Mouse (Mus musculus): ENCODE data around the gene Arhgef1. TPM values are rescaled to one million over a fixed set of nuclear protein-coding genes. Genes with fewer than 3 reads are reported as not detected.

Arhgef1 gene
- polyA plus RNA-seq, 1 experiment from 2014 or later, result 73.7 TPM

DNA sequence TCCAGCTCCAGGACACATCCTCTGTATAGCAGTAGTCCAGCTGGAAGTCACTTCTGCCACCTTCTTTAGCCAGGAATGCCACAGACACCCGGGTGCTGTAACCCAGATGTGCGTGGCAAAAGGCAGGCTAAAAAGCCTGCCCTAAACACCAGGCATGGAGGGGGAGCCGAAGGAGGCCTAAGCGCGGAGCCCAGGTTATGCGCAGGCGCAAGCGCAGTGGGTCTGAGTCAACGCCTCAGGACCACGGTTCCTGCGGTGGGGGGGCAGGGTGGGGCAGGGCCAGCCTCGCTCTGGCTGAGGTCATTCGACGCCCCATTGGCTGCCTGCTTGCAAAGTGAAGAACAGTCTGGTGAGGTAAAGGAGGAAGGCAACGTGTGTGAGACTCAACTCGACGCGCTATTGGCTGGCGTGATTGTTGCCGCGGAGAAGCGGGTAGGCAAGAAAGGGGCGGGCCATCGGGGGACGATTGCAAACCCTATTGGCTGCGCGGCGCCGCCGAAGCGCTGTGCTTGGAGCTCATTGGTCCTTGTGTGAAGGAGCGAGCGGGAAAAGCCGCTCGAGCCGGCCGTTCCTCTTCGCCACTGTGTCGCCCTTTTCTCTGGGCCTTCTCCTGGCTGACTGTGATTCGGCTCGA is 33.1 kb upstream of the Arhgef1 start, which contains the start of the genes Lypd4 and Dmrtc2:
TSS of gene Lypd4 (minus strand) at position 410 of the 634 bp plus-strand sequence.
TSS of gene Dmrtc2 (plus strand) at position 526 of the 634 bp plus-strand sequence.
- H3K9ac ChIP-seq (replicated peaks; ENCODE audit: low read depth, low read length), result no peak within 1 kb of the TSS
- no peak for ATAC-seq
- H3K4me3 ChIP-seq (replicated peaks; ENCODE audit: low read length), result no peak within 1 kb of the TSS
- no peaks in the 10 kb centered on the region for H3K27me3 ChIP-seq (replicated peaks; ENCODE audit: control insufficient read depth, insufficient read depth, low read length)
- no peaks in the 10 kb centered on the region for H3K36me3 ChIP-seq (ENCODE audit: control insufficient read depth, insufficient read depth)
- peaks cover 2% of the 10 kb centered on the region; the same call in 1 of the 2 replicates for H3K4me1 ChIP-seq (replicated peaks; ENCODE audit: control insufficient read depth, insufficient read depth, low read length)
- no peak within 1 kb of the TSS for H3K4me2 ChIP-seq (ENCODE audit: low read length)
- H3K27ac ChIP-seq (ENCODE audit: low read length), result no peak within 1 kb of the TSS
- 57% methylated on average over 41 of the region's 41 CpGs for WGBS
- H3K9me3 ChIP-seq (ENCODE audit: control insufficient read depth, low read length), result no peaks in the 10 kb centered on the region

DNA sequence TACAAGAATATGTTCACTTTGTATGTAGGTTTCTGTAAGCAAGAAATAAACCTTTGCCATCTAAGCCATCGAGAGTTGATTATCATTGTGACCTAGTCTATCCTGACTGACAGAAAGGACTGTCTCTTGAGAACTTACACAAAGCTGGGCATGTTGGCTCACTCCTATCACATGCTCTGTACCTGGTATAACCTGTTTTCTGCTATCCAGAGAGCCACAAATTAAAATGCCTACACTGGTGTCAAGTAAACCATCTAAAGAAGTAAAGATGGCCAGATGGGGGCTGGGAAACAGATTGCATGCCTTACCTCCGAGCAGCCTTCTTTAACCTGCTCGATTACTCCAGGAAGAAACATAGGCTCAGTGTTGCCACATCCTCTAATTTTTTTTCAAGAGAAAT is 25.1 kb upstream of the Arhgef1 start:
- Histone ChIP-seq H3K4me2 (ENCODE audit: low read length) (no peak overlapping the region), H3K27me3 (replicated peaks; ENCODE audit: control insufficient read depth, insufficient read depth, low read length) (no peaks in the 10 kb centered on the region), H3K9ac (replicated peaks; ENCODE audit: low read depth, low read length) (no peak overlapping the region), H3K36me3 (ENCODE audit: control insufficient read depth, insufficient read depth) (no peaks in the 10 kb centered on the region), H3K27ac (ENCODE audit: low read length) (no peak overlapping the region), H3K4me3 (replicated peaks; ENCODE audit: low read length) (no peak overlapping the region), H3K4me1 (replicated peaks; ENCODE audit: control insufficient read depth, insufficient read depth, low read length) (no peaks in the 10 kb centered on the region), H3K9me3 (ENCODE audit: control insufficient read depth, low read length) (no peaks in the 10 kb centered on the region)
- no peak for ATAC-seq
- 86% methylated on average over 3 of the region's 3 CpGs for WGBS

DNA sequence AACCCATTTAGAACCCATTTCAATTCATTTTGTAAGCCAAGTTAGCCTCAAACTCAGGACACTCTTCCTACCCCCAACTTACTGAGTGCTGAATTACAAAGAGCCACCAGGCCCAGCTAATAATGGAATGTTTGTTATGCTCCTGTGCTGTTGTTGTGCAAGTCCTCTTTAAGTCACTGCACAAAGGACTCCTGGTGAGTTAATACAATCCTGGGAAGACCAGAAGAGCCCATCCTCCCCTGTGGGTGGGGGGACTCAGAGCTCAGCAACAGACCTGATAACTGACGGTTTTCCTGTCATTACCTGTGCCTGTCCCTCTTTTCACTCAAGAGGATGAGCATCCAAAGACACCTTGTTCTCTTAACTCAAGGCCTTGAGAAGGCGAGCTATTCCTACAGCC is 23.1 kb upstream of the Arhgef1 start:
- Histone ChIP-seq H3K9ac (replicated peaks; ENCODE audit: low read depth, low read length) (no peak overlapping the region), H3K36me3 (ENCODE audit: control insufficient read depth, insufficient read depth) (no peaks in the 10 kb centered on the region), H3K27ac (ENCODE audit: low read length) (no peak overlapping the region), H3K9me3 (ENCODE audit: control insufficient read depth, low read length) (no peaks in the 10 kb centered on the region), H3K4me1 (replicated peaks; ENCODE audit: control insufficient read depth, insufficient read depth, low read length) (no peaks in the 10 kb centered on the region), H3K4me2 (ENCODE audit: low read length) (no peak overlapping the region), H3K4me3 (replicated peaks; ENCODE audit: low read length) (no peak overlapping the region), H3K27me3 (replicated peaks; ENCODE audit: control insufficient read depth, insufficient read depth, low read length) (no peaks in the 10 kb centered on the region)
- WGBS, result 23% methylated on average over 2 of the region's 2 CpGs
- ATAC-seq, result no peak

DNA sequence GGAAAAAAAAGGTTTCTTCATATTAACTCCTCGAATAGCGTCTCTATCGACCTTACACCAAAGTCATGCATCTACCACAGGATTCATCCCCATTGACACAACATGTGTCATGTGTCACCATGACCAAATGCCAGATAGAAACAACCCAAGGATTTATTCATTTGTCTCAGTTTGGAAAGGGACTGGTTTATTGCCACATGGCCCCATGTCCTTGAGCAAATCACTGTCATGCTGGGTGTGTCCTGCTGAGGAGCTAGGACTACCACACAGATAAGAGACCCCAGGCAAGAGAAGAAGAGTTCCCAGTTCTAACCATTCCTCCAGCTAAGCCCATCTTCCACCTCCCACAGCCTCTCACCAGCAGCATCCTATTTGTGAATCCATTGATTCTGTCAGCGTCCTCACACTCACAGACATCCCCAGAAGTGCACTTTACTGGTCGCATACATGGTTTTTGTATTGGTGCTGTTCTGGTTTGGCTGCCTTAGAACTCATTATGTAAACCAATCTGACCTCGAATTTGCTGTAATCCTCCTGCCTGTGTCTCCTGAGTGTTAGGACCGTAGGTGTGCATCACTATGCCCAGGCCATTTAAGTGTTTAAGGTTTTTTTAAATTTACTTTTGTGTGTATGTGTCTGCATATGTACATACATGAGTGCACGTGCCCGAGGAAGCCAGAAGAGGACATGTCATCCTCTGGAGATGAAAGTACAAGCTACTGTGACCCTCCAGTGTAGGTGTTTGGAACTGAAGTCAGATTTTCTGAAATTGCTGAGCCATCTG is 20.1 kb upstream of the Arhgef1 start:
- no peaks in the 10 kb centered on the region for H3K9me3 ChIP-seq (ENCODE audit: control insufficient read depth, low read length)
- no peak overlapping the region for H3K4me3 ChIP-seq (replicated peaks; ENCODE audit: low read length)
- H3K27me3 ChIP-seq (replicated peaks; ENCODE audit: control insufficient read depth, insufficient read depth, low read length), result no peaks in the 10 kb centered on the region
- no peak overlapping the region for H3K9ac ChIP-seq (replicated peaks; ENCODE audit: low read depth, low read length)
- H3K27ac ChIP-seq (ENCODE audit: low read length), result no peak overlapping the region
- no peak overlapping the region for H3K4me2 ChIP-seq (ENCODE audit: low read length)
- WGBS, result 93% methylated on average over 9 of the region's 9 CpGs
- no peak for ATAC-seq
- H3K36me3 ChIP-seq (ENCODE audit: control insufficient read depth, insufficient read depth), result 0 out of 2 replicates have a peak, but pooled peaks cover 2% of the 10 kb centered on the region
- H3K4me1 ChIP-seq (replicated peaks; ENCODE audit: control insufficient read depth, insufficient read depth, low read length), result peaks cover 21% of the 10 kb centered on the region

DNA sequence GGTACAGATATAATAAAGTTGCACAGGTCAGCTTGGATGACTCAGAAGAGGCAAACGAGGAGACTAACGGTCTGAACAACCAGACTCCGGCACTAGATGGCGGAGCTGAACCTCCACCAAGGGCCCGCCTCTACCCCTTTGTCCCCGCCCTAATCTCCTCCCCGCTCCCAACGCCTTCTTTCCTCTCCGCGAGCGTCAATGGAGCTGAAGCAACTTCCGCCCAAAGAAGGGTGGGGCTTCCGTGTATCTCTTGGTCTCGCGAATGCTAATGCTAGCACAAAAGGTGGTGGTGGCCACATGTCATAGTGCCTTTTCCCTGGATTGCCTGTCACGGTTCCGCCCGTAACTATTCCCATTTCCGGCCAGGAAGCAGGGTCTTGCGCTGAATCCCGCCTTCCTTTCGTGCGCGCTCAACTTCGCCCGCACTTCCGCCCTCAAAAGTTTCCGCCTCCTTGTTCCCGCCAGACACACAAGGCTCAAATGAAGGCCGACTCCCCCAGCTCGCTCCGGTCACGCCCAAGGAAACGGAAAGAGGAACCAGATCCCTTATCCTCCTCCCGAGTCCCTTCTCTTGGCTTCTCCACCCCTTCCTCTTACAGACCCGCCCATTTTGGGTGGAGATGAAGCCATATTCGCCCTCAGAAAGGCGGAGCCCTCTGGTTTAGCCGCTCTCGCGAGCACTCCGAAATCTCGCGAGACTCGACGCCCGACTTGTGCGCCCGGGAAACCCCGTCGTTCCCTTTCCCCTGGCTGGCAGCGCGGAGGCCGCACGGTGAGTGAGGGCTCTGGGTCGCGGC is 18.6 kb upstream of the Arhgef1 start, which contains the start of gene Rps19:
TSS of gene Rps19 (plus strand) at position 476 of the 797 bp plus-strand sequence.
- WGBS, result 0% methylated on average over 57 of the region's 57 CpGs
- Histone ChIP-seq H3K9me3 (ENCODE audit: control insufficient read depth, low read length) (no peaks in the 10 kb centered on the region), H3K9ac (replicated peaks; ENCODE audit: low read depth, low read length) (peak within 1 kb of the TSS; percentile 100), H3K4me3 (replicated peaks; ENCODE audit: low read length) (peak within 1 kb of the TSS; percentile 89), H3K4me1 (replicated peaks; ENCODE audit: control insufficient read depth, insufficient read depth, low read length) (peaks cover 21% of the 10 kb centered on the region), H3K27me3 (replicated peaks; ENCODE audit: control insufficient read depth, insufficient read depth, low read length) (no peaks in the 10 kb centered on the region), H3K4me2 (ENCODE audit: low read length) (peak within 1 kb of the TSS; percentile 59), H3K27ac (ENCODE audit: low read length) (peak within 1 kb of the TSS; percentile 88), H3K36me3 (ENCODE audit: control insufficient read depth, insufficient read depth) (peaks cover 3% of the 10 kb centered on the region; the same call in 1 of the 2 replicates)
- ATAC-seq, result peak; percentile 92

DNA sequence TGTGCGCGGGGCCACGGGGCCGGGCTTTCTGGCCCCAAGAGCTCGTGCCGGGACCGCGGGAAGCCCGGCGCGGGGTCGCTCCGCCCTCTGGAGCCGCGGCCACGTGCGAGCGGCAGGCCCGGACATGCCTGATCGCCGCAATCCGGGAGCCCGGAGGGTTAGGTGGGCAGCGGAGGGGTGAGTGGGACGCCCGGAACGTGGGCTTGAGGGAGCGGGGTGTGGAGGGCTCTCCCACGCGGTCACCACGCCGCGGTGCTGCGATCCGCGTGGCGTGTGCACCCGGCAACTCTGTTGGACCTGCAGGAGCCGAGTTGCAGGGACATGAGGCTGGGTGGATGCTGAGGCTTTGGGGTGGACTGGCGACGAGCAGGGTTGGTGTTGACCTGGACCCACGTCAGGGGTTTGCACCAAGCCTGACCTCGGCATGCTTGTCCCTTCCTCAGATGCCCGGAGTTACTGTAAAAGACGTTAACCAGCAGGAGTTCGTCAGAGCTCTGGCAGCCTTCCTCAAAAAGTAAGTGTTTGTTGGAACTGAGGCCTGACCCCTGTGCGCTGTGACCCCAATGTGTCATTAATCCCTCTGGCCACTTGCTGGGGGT is 17.9 kb upstream of the Arhgef1 start:
- WGBS, result under 1% methylated on average over 47 of the region's 47 CpGs
- H3K36me3 ChIP-seq (ENCODE audit: control insufficient read depth, insufficient read depth), result peaks cover 8% of the 10 kb centered on the region; the same call in 1 of the 2 replicates
- ATAC-seq, result no peak

DNA sequence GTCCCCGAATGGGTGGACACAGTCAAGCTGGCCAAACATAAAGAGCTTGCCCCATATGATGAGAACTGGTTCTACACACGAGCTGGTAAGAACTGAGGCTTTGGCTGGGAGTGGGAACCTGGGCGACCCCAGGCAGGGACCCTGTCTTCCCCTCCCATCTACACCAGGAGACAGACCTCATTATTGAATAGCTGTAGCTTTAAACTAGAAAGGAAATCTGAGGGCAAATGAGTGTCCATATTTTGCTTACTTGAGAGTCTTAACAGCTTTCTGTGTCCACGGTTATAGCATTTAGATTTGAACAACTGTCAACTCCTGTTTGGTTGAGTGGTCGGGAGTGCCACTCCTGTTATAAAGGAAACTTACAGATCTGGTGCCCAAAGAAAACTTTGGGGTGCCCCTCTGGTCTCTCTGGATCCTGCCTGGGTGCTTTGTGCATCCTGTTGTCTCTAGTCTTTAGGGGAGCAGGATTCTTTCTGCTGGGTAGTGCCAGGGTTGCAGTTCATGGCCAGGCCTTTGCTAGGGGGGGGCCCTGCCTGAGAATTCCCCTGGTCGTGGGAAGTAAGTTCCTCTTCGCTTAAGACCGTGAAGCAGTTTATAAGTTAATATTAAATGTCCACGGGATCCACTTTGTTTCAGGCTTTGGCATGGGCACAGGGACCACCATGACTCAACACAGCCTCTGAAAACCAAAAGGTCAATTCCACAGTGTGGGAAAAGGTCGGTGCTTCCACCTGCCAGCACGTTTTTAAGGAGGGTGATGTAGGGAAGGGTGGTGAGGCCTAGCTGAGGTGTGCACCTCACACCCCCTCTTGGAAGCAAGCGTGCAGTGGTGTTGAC is 17.0 kb upstream of the Arhgef1 start:
- WGBS, result 42% methylated on average over 12 of the region's 12 CpGs
- no peak for ATAC-seq
- Histone ChIP-seq H3K9ac (replicated peaks; ENCODE audit: low read depth, low read length) (peak overlapping the region; percentile 100), H3K4me3 (replicated peaks; ENCODE audit: low read length) (peak overlapping the region; percentile 89), H3K9me3 (ENCODE audit: control insufficient read depth, low read length) (no peaks in the 10 kb centered on the region), H3K27me3 (replicated peaks; ENCODE audit: control insufficient read depth, insufficient read depth, low read length) (no peaks in the 10 kb centered on the region), H3K36me3 (ENCODE audit: control insufficient read depth, insufficient read depth) (peaks cover 10% of the 10 kb centered on the region; the same call in 1 of the 2 replicates), H3K4me1 (replicated peaks; ENCODE audit: control insufficient read depth, insufficient read depth, low read length) (peaks cover 21% of the 10 kb centered on the region), H3K27ac (ENCODE audit: low read length) (no peak overlapping the region), H3K4me2 (ENCODE audit: low read length) (peak overlapping the region; percentile 59)

More for the DNA sequence above, 17.9 kb upstream of the Arhgef1 start:
- H3K27ac ChIP-seq (ENCODE audit: low read length), result peak overlapping the region; percentile 78
- H3K27me3 ChIP-seq (replicated peaks; ENCODE audit: control insufficient read depth, insufficient read depth, low read length), result no peaks in the 10 kb centered on the region
- peak overlapping the region; percentile 59 for H3K4me2 ChIP-seq (ENCODE audit: low read length)
- peaks cover 21% of the 10 kb centered on the region for H3K4me1 ChIP-seq (replicated peaks; ENCODE audit: control insufficient read depth, insufficient read depth, low read length)
- no peaks in the 10 kb centered on the region for H3K9me3 ChIP-seq (ENCODE audit: control insufficient read depth, low read length)
- H3K9ac ChIP-seq (replicated peaks; ENCODE audit: low read depth, low read length), result peak overlapping the region; percentile 100
- peak overlapping the region; percentile 89 for H3K4me3 ChIP-seq (replicated peaks; ENCODE audit: low read length)

DNA sequence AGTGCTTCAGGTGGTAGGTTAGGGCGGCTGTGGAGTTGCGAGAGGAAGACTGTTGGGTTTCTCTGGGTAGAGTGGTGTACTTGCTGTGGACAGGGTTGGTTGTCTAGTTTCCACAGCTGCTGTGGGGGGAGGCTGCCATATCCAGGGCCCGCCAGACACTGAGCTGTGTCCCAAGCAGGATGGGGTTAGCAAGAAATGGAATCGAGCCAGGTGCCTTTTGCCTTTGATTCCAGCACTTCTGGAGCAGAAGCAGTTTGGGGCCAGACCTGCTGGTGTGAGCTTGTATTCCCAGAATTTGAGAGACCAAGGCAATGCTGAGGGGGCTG is 16.4 kb upstream of the Arhgef1 start:
- peaks cover 10% of the 10 kb centered on the region; the same call in 1 of the 2 replicates for H3K36me3 ChIP-seq (ENCODE audit: control insufficient read depth, insufficient read depth)
- peak overlapping the region; percentile 89; the same call in 1 of the 2 replicates for H3K4me3 ChIP-seq (replicated peaks; ENCODE audit: low read length)
- ATAC-seq, result no peak

More for the DNA sequence above, 16.4 kb upstream of the Arhgef1 start:
- Histone ChIP-seq H3K4me1 (replicated peaks; ENCODE audit: control insufficient read depth, insufficient read depth, low read length) (peaks cover 21% of the 10 kb centered on the region), H3K27me3 (replicated peaks; ENCODE audit: control insufficient read depth, insufficient read depth, low read length) (no peaks in the 10 kb centered on the region), H3K4me2 (ENCODE audit: low read length) (peak overlapping the region; percentile 59), H3K9ac (replicated peaks; ENCODE audit: low read depth, low read length) (peak overlapping the region; percentile 100), H3K9me3 (ENCODE audit: control insufficient read depth, low read length) (no peaks in the 10 kb centered on the region), H3K27ac (ENCODE audit: low read length) (no peak overlapping the region)
- WGBS, result 71% methylated on average over 4 of the region's 4 CpGs

Data from forebrain, embryonic 16.5 days (tissue).